Mouse (Mus musculus): Measurements from ENCODE around the gene Ppp2r5a. TPM values are rescaled to one million over a fixed set of nuclear protein-coding genes. Genes with fewer than 3 reads are reported as not detected.

Ppp2r5a gene
- polyA plus RNA-seq, 1 experiment from 2014 or later: 8.6 TPM

- no peaks in the 10 kb centered on the region for H3K27me3 ChIP-seq
- H3K36me3 ChIP-seq: peaks cover 85% of the 10 kb centered on the region
- no peaks in the 10 kb centered on the region for H3K9me3 ChIP-seq
- H3K27ac ChIP-seq (replicated peaks): no peak overlapping the region
- no peaks in the 10 kb centered on the region for H3K4me1 ChIP-seq (replicated peaks)
- 88% methylated on average over 4 of the region's 4 CpGs for WGBS
- no peak overlapping the region for H3K9ac ChIP-seq
- no peak for ATAC-seq (ENCODE audit: low read depth)
- no peak overlapping the region for H3K4me2 ChIP-seq
- no peak overlapping the region for H3K4me3 ChIP-seq
These were observed 62.5 kb downstream of the Ppp2r5a start for GRCm38 (mm10) chr1:191340530-191340929.

DNA sequence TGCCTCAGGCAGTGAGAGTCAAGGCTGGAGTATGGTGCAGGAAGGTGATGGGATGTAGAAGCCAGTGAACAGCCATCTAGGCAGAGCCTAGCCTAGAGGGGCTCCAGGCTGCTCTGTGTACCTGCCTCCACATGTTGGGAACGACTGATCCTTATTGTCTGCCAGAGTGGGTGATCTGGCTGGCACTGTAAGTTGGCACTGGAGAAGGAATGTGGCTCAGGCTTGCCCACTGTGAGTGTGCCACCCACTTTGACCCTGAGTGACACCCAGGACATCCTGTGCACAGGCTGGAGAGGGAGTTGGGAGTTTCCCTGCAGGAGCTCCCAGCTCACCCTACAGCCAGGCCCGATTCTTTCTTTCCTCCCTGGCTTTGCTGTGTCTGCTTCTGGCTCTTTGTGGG lies 63.2 kb downstream of the Ppp2r5a start:
- H3K4me1 ChIP-seq (replicated peaks): no peaks in the 10 kb centered on the region
- H3K27me3 ChIP-seq: no peaks in the 10 kb centered on the region
- peaks cover 79% of the 10 kb centered on the region for H3K36me3 ChIP-seq
- ATAC-seq (ENCODE audit: low read depth): no peak
- H3K4me3 ChIP-seq: no peak overlapping the region
- WGBS: 93% methylated on average over 2 of the region's 2 CpGs
- H3K27ac ChIP-seq (replicated peaks): no peak overlapping the region
- no peaks in the 10 kb centered on the region for H3K9me3 ChIP-seq
- no peak overlapping the region for H3K9ac ChIP-seq
- H3K4me2 ChIP-seq: no peak overlapping the region

GRCm38 (mm10) chr1:191334500-191334899 lies 68.6 kb downstream of the Ppp2r5a start:
- Histone ChIP-seq H3K27me3 (no peaks in the 10 kb centered on the region), H3K9me3 (no peaks in the 10 kb centered on the region), H3K4me1 (replicated peaks) (no peaks in the 10 kb centered on the region), H3K4me2 (no peak overlapping the region), H3K4me3 (no peak overlapping the region), H3K9ac (no peak overlapping the region), H3K27ac (replicated peaks) (no peak overlapping the region), H3K36me3 (peaks cover 73% of the 10 kb centered on the region)
- ATAC-seq (ENCODE audit: low read depth): no peak
- 91% methylated on average over 5 of the region's 5 CpGs for WGBS

DNA sequence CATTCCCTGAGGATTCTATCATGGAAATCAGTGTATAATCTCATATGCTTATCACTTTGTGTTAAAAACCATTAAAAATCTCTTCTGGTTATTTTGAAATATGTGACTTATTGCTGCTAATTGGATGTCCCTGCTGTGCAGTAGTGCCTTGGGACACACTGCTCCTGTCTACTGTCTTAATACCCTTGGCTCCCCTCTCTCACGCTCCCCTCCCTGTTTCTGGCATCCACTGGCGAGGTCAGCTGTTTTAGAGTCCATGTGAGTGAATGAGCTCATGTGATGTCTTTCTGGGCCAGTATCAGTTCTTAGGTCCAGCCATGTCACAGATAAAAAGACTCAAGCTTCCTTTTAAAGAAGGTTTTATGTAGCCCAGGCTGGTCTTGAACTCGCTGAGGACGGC lies 72.7 kb downstream of the Ppp2r5a start:
- H3K4me2 ChIP-seq: no peak overlapping the region
- WGBS: 85% methylated on average over 4 of the region's 4 CpGs
- H3K4me3 ChIP-seq: no peak overlapping the region
- H3K27ac ChIP-seq (replicated peaks): no peak overlapping the region
- no peaks in the 10 kb centered on the region for H3K27me3 ChIP-seq
- peaks cover 49% of the 10 kb centered on the region for H3K36me3 ChIP-seq
- H3K4me1 ChIP-seq (replicated peaks): peaks cover 29% of the 10 kb centered on the region
- H3K9ac ChIP-seq: no peak overlapping the region
- H3K9me3 ChIP-seq: no peaks in the 10 kb centered on the region
- no peak for ATAC-seq (ENCODE audit: low read depth)

DNA sequence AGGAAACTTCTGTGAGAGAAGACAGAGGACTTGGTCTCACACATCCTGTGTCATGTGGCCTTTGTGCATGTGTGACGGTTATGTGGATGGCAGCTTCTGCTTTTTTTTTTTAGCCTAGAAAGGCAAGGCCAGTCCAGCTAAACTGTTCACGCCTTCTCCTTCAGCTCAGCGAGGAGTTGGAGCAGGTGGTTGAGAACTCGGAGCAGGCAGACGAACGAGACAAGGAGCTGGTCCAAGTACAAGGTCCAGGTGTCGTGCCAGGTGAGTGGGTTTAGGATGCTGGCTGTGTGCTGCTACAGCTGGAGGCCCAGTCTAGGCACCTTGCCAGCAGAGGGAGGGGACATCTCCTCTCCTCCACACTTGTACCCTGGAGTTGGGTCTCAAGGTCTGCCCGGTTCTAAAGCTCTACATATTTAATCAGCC lies 75.0 kb downstream of the Ppp2r5a start:
- peak overlapping the region; percentile 86 for H3K9ac ChIP-seq
- ATAC-seq (ENCODE audit: low read depth): no peak
- WGBS: 77% methylated on average over 8 of the region's 8 CpGs
- H3K36me3 ChIP-seq: peaks cover 32% of the 10 kb centered on the region
- peaks cover 32% of the 10 kb centered on the region for H3K4me1 ChIP-seq (replicated peaks)
- no peaks in the 10 kb centered on the region for H3K27me3 ChIP-seq
- no peaks in the 10 kb centered on the region for H3K9me3 ChIP-seq
- H3K4me3 ChIP-seq: no peak overlapping the region
- H3K27ac ChIP-seq (replicated peaks): no peak overlapping the region
- peak overlapping the region; percentile 69 for H3K4me2 ChIP-seq

- H3K4me1 ChIP-seq (replicated peaks): peaks cover 32% of the 10 kb centered on the region
- peak overlapping the region; percentile 77 for H3K4me3 ChIP-seq
- H3K27ac ChIP-seq (replicated peaks): no peak overlapping the region
- ATAC-seq (ENCODE audit: low read depth): no peak
- peak overlapping the region; percentile 69 for H3K4me2 ChIP-seq
- no peaks in the 10 kb centered on the region for H3K9me3 ChIP-seq
- H3K36me3 ChIP-seq: peaks cover 25% of the 10 kb centered on the region
- peak overlapping the region; percentile 86 for H3K9ac ChIP-seq
- 80% methylated on average over 8 of the region's 8 CpGs for WGBS
- no peaks in the 10 kb centered on the region for H3K27me3 ChIP-seq
These were observed 75.8 kb downstream of the Ppp2r5a start for GRCm38 (mm10) chr1:191327258-191327657.

- peak overlapping the region; percentile 86 for H3K9ac ChIP-seq
- ATAC-seq (ENCODE audit: low read depth): peak; percentile 82
- peak overlapping the region; percentile 69 for H3K4me2 ChIP-seq
- H3K27ac ChIP-seq (replicated peaks): peak overlapping the region; percentile 89
- peaks cover 16% of the 10 kb centered on the region; the same call in 1 of the 2 replicates for H3K36me3 ChIP-seq
- H3K4me1 ChIP-seq (replicated peaks): peaks cover 32% of the 10 kb centered on the region
- WGBS: 2% methylated on average over 35 of the region's 35 CpGs
- peak overlapping the region; percentile 77 for H3K4me3 ChIP-seq
- H3K27me3 ChIP-seq: no peaks in the 10 kb centered on the region
- no peaks in the 10 kb centered on the region for H3K9me3 ChIP-seq
These were observed 76.7 kb downstream of the Ppp2r5a start for GRCm38 (mm10) chr1:191326233-191326882.

- no peaks in the 10 kb centered on the region for H3K9me3 ChIP-seq
- WGBS: under 1% methylated on average over 42 of the region's 42 CpGs
- H3K27ac ChIP-seq (replicated peaks): peak within 1 kb of the TSS; percentile 89
- no peaks in the 10 kb centered on the region for H3K27me3 ChIP-seq
- peaks cover 10% of the 10 kb centered on the region; the same call in 1 of the 2 replicates for H3K36me3 ChIP-seq
- peak within 1 kb of the TSS; percentile 69 for H3K4me2 ChIP-seq
- peak; percentile 96 for ATAC-seq (ENCODE audit: low read depth)
- peak within 1 kb of the TSS; percentile 77 for H3K4me3 ChIP-seq
- H3K4me1 ChIP-seq (replicated peaks): peaks cover 32% of the 10 kb centered on the region
- H3K9ac ChIP-seq: peak within 1 kb of the TSS; percentile 86
These were observed 77.3 kb downstream of the Ppp2r5a start, which contains the start of gene Tmem206 for GRCm38 (mm10) chr1:191325726-191326232. TSS of gene Tmem206 (plus strand) at chr1:191325912.

DNA sequence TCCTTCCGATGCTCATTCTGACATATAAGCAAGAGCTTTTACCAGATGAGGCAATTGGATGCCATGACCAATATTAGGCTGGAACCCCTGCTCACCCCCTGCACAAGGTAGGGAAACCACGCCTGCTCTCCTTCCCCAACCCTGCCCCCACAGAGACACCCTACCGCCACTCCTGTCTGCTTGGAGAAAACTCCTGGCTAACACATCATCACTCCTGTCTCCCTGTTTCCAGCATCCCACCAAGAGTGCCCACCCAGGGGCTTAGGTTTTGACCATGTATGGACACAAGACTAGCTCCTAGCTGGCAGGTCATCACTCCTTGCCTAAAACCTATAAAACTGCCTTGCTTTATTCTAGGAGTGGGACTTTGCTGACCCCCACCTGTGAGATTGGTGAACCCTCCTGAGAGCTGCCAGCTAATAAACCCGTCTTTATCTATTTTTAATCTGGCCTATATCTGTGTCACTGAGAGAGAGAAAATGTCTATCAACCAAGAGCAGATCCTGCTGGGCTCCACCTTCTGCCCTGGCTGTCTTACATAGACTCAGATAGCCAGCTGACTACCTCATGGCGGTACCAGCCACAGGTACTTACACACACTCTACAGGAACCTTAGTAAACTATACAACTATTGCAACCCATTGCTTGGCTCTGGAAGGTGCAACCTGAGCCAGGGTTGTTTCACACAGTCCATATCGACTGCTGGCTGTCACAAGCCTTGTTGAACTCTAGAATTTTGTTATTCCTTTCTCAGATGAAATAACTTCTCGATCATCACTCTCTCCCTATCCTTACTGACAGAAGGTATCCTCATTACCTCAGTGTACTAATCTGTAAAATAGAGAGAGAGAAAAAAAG lies 78.1 kb downstream of the Ppp2r5a start:
- 85% methylated on average over 7 of the region's 7 CpGs for WGBS
- Histone ChIP-seq H3K4me1 (replicated peaks) (peaks cover 32% of the 10 kb centered on the region), H3K9me3 (no peaks in the 10 kb centered on the region), H3K27ac (replicated peaks) (peak overlapping the region; percentile 81), H3K4me2 (peak overlapping the region; percentile 69), H3K9ac (no peak overlapping the region), H3K36me3 (0 out of 2 replicates have a peak, but pooled peaks cover 8% of the 10 kb centered on the region), H3K27me3 (no peaks in the 10 kb centered on the region), H3K4me3 (peak overlapping the region; percentile 77; the same call in 1 of the 2 replicates)
- peak; percentile 26 for ATAC-seq (ENCODE audit: low read depth)

GRCm38 (mm10) chr1:191323381-191323780 lies 79.7 kb downstream of the Ppp2r5a start:
- Histone ChIP-seq H3K36me3 (0 out of 2 replicates have a peak, but pooled peaks cover 3% of the 10 kb centered on the region), H3K4me3 (no peak overlapping the region), H3K9me3 (no peaks in the 10 kb centered on the region), H3K9ac (no peak overlapping the region), H3K27ac (replicated peaks) (no peak overlapping the region), H3K4me2 (no peak overlapping the region), H3K4me1 (replicated peaks) (peaks cover 26% of the 10 kb centered on the region), H3K27me3 (no peaks in the 10 kb centered on the region)
- 82% methylated on average over 3 of the region's 3 CpGs for WGBS
- ATAC-seq (ENCODE audit: low read depth): no peak

DNA sequence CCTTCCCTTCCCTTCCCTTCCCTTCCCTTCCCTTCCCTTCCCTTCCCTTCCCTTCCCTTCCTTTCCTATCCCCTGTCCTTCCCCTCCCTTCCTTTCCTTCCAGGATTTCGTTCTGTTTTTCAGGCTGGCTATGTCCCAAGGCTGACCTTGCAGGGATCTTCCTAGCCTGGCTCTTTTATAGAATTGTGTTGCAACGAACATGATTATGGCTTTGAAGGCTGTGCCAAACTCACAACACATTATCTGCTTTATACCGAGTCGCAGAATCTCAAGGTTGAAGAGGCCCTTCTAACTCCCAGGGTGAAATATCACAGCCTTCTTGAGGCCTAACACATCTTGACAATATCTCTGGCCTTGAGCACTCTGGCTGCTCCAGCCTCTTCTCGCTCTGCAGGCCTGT lies 84.4 kb downstream of the Ppp2r5a start:
- Histone ChIP-seq H3K4me2 (no peak overlapping the region), H3K4me1 (replicated peaks) (peaks cover 8% of the 10 kb centered on the region), H3K36me3 (no peaks in the 10 kb centered on the region), H3K27ac (replicated peaks) (no peak overlapping the region), H3K27me3 (no peaks in the 10 kb centered on the region), H3K4me3 (no peak overlapping the region), H3K9ac (no peak overlapping the region), H3K9me3 (no peaks in the 10 kb centered on the region)
- 86% methylated on average over 5 of the region's 5 CpGs for WGBS
- no peak for ATAC-seq (ENCODE audit: low read depth)

DNA sequence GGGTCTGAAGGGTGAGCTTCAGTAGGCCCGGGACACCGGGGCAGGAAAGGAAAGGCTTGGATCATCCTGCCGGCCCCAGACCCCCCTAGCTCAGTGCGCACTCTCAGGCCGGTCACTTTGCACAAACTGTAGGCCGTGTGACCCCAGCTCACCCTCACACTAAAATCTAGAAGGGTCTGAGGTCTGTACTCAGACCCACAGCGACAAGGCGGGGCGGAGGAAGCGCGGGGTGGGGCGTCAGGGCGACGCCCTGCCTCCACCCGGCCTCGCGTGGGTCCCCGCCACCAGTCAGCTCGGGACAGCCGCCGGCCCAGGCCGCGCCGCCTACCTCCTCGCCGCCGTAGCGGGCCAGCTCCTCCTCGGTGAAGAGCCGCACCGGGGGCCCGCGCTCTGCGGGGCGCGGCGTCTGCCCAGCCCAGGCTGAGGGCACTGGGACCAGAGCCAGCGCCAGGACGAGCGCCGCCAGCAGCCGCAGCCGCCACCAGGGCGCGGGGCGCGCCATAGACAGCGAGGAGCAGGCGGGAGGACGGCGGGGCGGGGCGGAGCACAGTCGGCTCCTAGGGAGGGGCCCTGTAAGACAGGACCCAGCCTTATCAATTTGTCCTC lies 85.4 kb downstream of the Ppp2r5a start, which contains the start of gene Nenf:
Gene Nenf, minus strand, starts transcription at position 604 of the 606 bp plus-strand sequence.
- peak within 1 kb of the TSS; percentile 90 for H3K9ac ChIP-seq
- 1% methylated on average over 45 of the region's 54 CpGs for WGBS
- H3K9me3 ChIP-seq: no peaks in the 10 kb centered on the region
- H3K4me2 ChIP-seq: peak within 1 kb of the TSS; percentile 76
- H3K4me1 ChIP-seq (replicated peaks): peaks cover 13% of the 10 kb centered on the region
- peak within 1 kb of the TSS; percentile 75 for H3K27ac ChIP-seq (replicated peaks)
- no peaks in the 10 kb centered on the region for H3K27me3 ChIP-seq
- peak; percentile 92 for ATAC-seq (ENCODE audit: low read depth)
- peak within 1 kb of the TSS; percentile 67 for H3K4me3 ChIP-seq
- H3K36me3 ChIP-seq: no peaks in the 10 kb centered on the region

Measured in neural tube, embryonic 13.5 days (tissue).